Mouse (Mus musculus): Measurements from ENCODE around the gene S1pr4. TPM values are rescaled to one million over a fixed set of nuclear protein-coding genes. Genes with fewer than 3 reads are reported as not detected.

Gene S1pr4
- polyA plus RNA-seq, 1 experiment from 2014 or later = 0.53 TPM

- no peak overlapping the region for H3K27ac ChIP-seq
- peak; percentile 72 for ATAC-seq (ENCODE audit: insufficient number of reproducible peaks, insufficient read depth, low FRiP score, low TSS enrichment, low read depth)
Measured at GRCm38 (mm10) chr10:81464405-81465264, 35.3 kb downstream of the S1pr4 start.

GRCm38 (mm10) chr10:81463531-81463930 lies 36.4 kb downstream of the S1pr4 start:
- no peak overlapping the region for H3K27ac ChIP-seq
- WGBS = 73% methylated on average over 4 of the region's 4 CpGs
- H3K4me2 ChIP-seq = no peak overlapping the region; the same call in 1 of the 2 replicates
- no peak overlapping the region for H3K4me3 ChIP-seq (replicated peaks)
- no peak for ATAC-seq (ENCODE audit: insufficient number of reproducible peaks, insufficient read depth, low FRiP score, low TSS enrichment, low read depth)
- H3K36me3 ChIP-seq = no peaks in the 10 kb centered on the region
- no peak overlapping the region for H3K9ac ChIP-seq (replicated peaks)
- peaks cover 100% of the 10 kb centered on the region for H3K27me3 ChIP-seq
- H3K4me1 ChIP-seq (replicated peaks) = peaks cover 11% of the 10 kb centered on the region
- H3K9me3 ChIP-seq = no peaks in the 10 kb centered on the region

More at GRCm38 (mm10) chr10:81464405-81465264, 35.3 kb downstream of the S1pr4 start:
- Histone ChIP-seq H3K4me2 (peak overlapping the region; percentile 58), H3K36me3 (no peaks in the 10 kb centered on the region), H3K9me3 (no peaks in the 10 kb centered on the region), H3K4me1 (replicated peaks) (peaks cover 9% of the 10 kb centered on the region), H3K9ac (replicated peaks) (peak overlapping the region; percentile 31; the same call in 1 of the 2 replicates), H3K27me3 (peaks cover 99% of the 10 kb centered on the region), H3K4me3 (replicated peaks) (peak overlapping the region; percentile 37)
- 2% methylated on average over 33 of the region's 33 CpGs for WGBS

DNA sequence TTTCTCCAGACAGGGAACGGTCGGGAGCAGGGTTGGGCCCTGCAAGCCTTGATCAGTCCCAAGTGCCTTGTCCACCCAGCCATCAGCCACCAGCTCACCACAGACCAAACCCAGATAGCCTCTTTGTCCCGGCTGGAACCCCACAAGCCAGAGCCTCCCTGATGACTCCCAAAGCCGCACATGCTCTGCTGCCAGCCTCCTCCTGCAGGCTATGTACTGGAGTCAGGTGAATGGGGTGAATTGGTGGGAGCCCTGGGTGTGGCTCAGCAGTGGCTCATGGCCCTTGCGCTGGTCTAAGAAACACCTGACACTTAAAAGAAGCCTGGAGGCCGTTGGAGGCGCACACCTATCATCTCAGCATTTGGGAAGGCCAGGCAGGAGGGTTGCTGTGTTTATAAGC lies 37.0 kb downstream of the S1pr4 start:
- H3K36me3 ChIP-seq = no peaks in the 10 kb centered on the region
- H3K27me3 ChIP-seq = peaks cover 99% of the 10 kb centered on the region
- no peak for ATAC-seq (ENCODE audit: insufficient number of reproducible peaks, insufficient read depth, low FRiP score, low TSS enrichment, low read depth)
- H3K4me2 ChIP-seq = no peak overlapping the region
- H3K9me3 ChIP-seq = no peaks in the 10 kb centered on the region
- no peak overlapping the region for H3K9ac ChIP-seq (replicated peaks)
- H3K4me1 ChIP-seq (replicated peaks) = peaks cover 11% of the 10 kb centered on the region
- 75% methylated on average over 7 of the region's 7 CpGs for WGBS
- no peak overlapping the region for H3K4me3 ChIP-seq (replicated peaks)
- H3K27ac ChIP-seq = no peak overlapping the region

- Histone ChIP-seq H3K9ac (replicated peaks) (no peak overlapping the region), H3K27me3 (peaks cover 99% of the 10 kb centered on the region), H3K4me2 (no peak overlapping the region), H3K4me3 (replicated peaks) (peak overlapping the region; percentile 13; the same call in 1 of the 2 replicates), H3K4me1 (replicated peaks) (peaks cover 11% of the 10 kb centered on the region), H3K36me3 (no peaks in the 10 kb centered on the region), H3K9me3 (no peaks in the 10 kb centered on the region), H3K27ac (no peak overlapping the region)
- WGBS = 42% methylated on average over 7 of the region's 7 CpGs
- ATAC-seq (ENCODE audit: insufficient number of reproducible peaks, insufficient read depth, low FRiP score, low TSS enrichment, low read depth) = no peak
Measured at GRCm38 (mm10) chr10:81462415-81462804, 37.5 kb downstream of the S1pr4 start.

GRCm38 (mm10) chr10:81461673-81462414 lies 38.1 kb downstream of the S1pr4 start:
- H3K27me3 ChIP-seq = peaks cover 99% of the 10 kb centered on the region
- H3K4me1 ChIP-seq (replicated peaks) = peaks cover 11% of the 10 kb centered on the region
- H3K27ac ChIP-seq = no peak overlapping the region
- H3K4me3 ChIP-seq (replicated peaks) = peak overlapping the region; percentile 13; the same call in 1 of the 2 replicates
- no peaks in the 10 kb centered on the region for H3K36me3 ChIP-seq
- no peak for ATAC-seq (ENCODE audit: insufficient number of reproducible peaks, insufficient read depth, low FRiP score, low TSS enrichment, low read depth)
- 6% methylated on average over 16 of the region's 16 CpGs for WGBS
- no peaks in the 10 kb centered on the region for H3K9me3 ChIP-seq
- no peak overlapping the region for H3K9ac ChIP-seq (replicated peaks)
- H3K4me2 ChIP-seq = no peak overlapping the region

DNA sequence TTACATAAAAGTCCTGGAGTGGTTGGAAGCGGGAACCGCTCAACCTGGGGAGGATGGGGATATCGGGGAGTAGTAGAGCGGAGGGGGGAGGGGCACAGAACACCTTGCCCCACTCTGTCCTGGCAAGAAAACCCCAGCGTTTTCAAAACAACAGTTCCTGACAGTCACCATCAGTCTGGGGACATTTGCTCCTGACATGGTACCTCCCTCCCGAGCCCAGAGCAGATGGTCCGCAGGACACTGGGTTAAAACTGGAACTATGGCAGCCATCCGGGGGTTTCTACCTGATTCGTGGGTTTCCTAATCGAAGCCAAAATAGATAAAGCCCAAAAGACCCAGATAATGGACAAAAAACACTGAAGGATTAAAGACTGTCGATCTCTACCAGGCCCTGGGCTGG lies 39.0 kb downstream of the S1pr4 start:
- no peaks in the 10 kb centered on the region for H3K36me3 ChIP-seq
- peaks cover 99% of the 10 kb centered on the region for H3K27me3 ChIP-seq
- no peak overlapping the region for H3K27ac ChIP-seq
- H3K4me2 ChIP-seq = no peak overlapping the region
- no peak for ATAC-seq (ENCODE audit: insufficient number of reproducible peaks, insufficient read depth, low FRiP score, low TSS enrichment, low read depth)
- peaks cover 11% of the 10 kb centered on the region for H3K4me1 ChIP-seq (replicated peaks)
- H3K9me3 ChIP-seq = no peaks in the 10 kb centered on the region
- no peak overlapping the region for H3K4me3 ChIP-seq (replicated peaks)
- WGBS = 38% methylated on average over 11 of the region's 11 CpGs
- H3K9ac ChIP-seq (replicated peaks) = no peak overlapping the region

GRCm38 (mm10) chr10:81460471-81460870 lies 39.5 kb downstream of the S1pr4 start:
- Histone ChIP-seq H3K9ac (replicated peaks) (no peak overlapping the region), H3K4me2 (no peak overlapping the region), H3K27ac (no peak overlapping the region), H3K4me1 (replicated peaks) (peaks cover 11% of the 10 kb centered on the region), H3K36me3 (no peaks in the 10 kb centered on the region), H3K4me3 (replicated peaks) (no peak overlapping the region), H3K27me3 (peaks cover 99% of the 10 kb centered on the region), H3K9me3 (no peaks in the 10 kb centered on the region)
- WGBS = 28% methylated on average over 20 of the region's 20 CpGs
- no peak for ATAC-seq (ENCODE audit: insufficient number of reproducible peaks, insufficient read depth, low FRiP score, low TSS enrichment, low read depth)

GRCm38 (mm10) chr10:81459399-81459798 lies 40.5 kb downstream of the S1pr4 start:
- Histone ChIP-seq H3K9ac (replicated peaks) (no peak overlapping the region), H3K4me3 (replicated peaks) (no peak overlapping the region), H3K27me3 (peaks cover 99% of the 10 kb centered on the region), H3K27ac (no peak overlapping the region), H3K9me3 (no peaks in the 10 kb centered on the region), H3K4me1 (replicated peaks) (peaks cover 7% of the 10 kb centered on the region), H3K4me2 (no peak overlapping the region), H3K36me3 (no peaks in the 10 kb centered on the region)
- WGBS = 64% methylated on average over 21 of the region's 21 CpGs
- ATAC-seq (ENCODE audit: insufficient number of reproducible peaks, insufficient read depth, low FRiP score, low TSS enrichment, low read depth) = no peak

- Histone ChIP-seq H3K9me3 (no peaks in the 10 kb centered on the region), H3K36me3 (no peaks in the 10 kb centered on the region), H3K9ac (replicated peaks) (no peak overlapping the region), H3K4me1 (replicated peaks) (0 out of 2 replicates have a peak, but pooled peaks cover 3% of the 10 kb centered on the region), H3K4me3 (replicated peaks) (no peak overlapping the region), H3K4me2 (no peak overlapping the region), H3K27ac (no peak overlapping the region), H3K27me3 (peaks cover 99% of the 10 kb centered on the region)
- 83% methylated on average over 6 of the region's 6 CpGs for WGBS
- no peak for ATAC-seq (ENCODE audit: insufficient number of reproducible peaks, insufficient read depth, low FRiP score, low TSS enrichment, low read depth)
Measured at GRCm38 (mm10) chr10:81458267-81458666, 41.7 kb downstream of the S1pr4 start.

DNA sequence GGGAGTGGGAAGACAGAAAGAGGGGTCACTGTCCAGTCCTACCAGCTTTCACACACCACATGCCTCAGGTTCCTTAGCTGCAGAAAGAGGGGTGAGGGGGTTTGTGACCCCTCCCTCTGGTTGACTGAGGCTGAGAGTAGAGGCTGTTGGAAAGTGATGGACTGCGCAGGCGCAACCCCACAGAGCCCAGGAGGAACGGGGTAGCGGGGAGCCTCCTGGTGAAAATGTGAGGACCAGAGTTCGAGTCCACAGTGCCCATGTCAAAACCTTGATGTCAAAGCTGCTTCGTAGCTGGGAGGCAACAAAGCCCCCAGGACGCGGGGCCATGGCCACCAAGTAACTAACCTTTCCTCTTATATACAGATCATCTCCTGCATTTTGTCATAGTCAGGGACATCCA lies 42.3 kb downstream of the S1pr4 start:
- no peaks in the 10 kb centered on the region for H3K9me3 ChIP-seq
- no peak overlapping the region for H3K27ac ChIP-seq
- ATAC-seq (ENCODE audit: insufficient number of reproducible peaks, insufficient read depth, low FRiP score, low TSS enrichment, low read depth) = no peak
- no peaks in the 10 kb centered on the region for H3K36me3 ChIP-seq
- WGBS = 84% methylated on average over 8 of the region's 8 CpGs
- peaks cover 99% of the 10 kb centered on the region for H3K27me3 ChIP-seq
- no peak overlapping the region for H3K9ac ChIP-seq (replicated peaks)
- no peak overlapping the region for H3K4me3 ChIP-seq (replicated peaks)
- peaks cover 6% of the 10 kb centered on the region for H3K4me1 ChIP-seq (replicated peaks)
- H3K4me2 ChIP-seq = no peak overlapping the region

- no peaks in the 10 kb centered on the region for H3K9me3 ChIP-seq
- H3K4me2 ChIP-seq = no peak overlapping the region
- peaks cover 99% of the 10 kb centered on the region for H3K27me3 ChIP-seq
- H3K4me1 ChIP-seq (replicated peaks) = peaks cover 6% of the 10 kb centered on the region
- H3K4me3 ChIP-seq (replicated peaks) = no peak overlapping the region
- WGBS = 48% methylated on average over 12 of the region's 12 CpGs
- H3K27ac ChIP-seq = no peak overlapping the region
- no peak overlapping the region for H3K9ac ChIP-seq (replicated peaks)
- no peaks in the 10 kb centered on the region for H3K36me3 ChIP-seq
- ATAC-seq (ENCODE audit: insufficient number of reproducible peaks, insufficient read depth, low FRiP score, low TSS enrichment, low read depth) = no peak
Measured at GRCm38 (mm10) chr10:81456983-81457563, 42.9 kb downstream of the S1pr4 start.

All from limb, embryonic 12.5 days (tissue).